Mouse (Mus musculus): ENCODE measurements around the gene Lmbr1l.
"Not testable (repeated sequence)": the region's sequence is repeated elsewhere in the genome, so short reads cannot be mapped to it uniquely, and the experiment has no call there.

The Lmbr1l gene

GRCm38 (mm10) chr15:98917538-98918498 lies at the start of gene Lmbr1l:
Lmbr1l (minus strand) TSS chr15:98918231.
- DNase-seq (ENCODE audit: low spot score in 2 of 2) = peak; percentile 99

GRCm38 (mm10) chr15:98959531-98959930 lies 41.5 kb upstream of the Lmbr1l start:
- no peak for DNase-seq (ENCODE audit: low spot score in 2 of 2)

- no peak for DNase-seq (ENCODE audit: low spot score in 2 of 2)
These were observed 40.9 kb upstream of the Lmbr1l start for GRCm38 (mm10) chr15:98958901-98959420.

DNA sequence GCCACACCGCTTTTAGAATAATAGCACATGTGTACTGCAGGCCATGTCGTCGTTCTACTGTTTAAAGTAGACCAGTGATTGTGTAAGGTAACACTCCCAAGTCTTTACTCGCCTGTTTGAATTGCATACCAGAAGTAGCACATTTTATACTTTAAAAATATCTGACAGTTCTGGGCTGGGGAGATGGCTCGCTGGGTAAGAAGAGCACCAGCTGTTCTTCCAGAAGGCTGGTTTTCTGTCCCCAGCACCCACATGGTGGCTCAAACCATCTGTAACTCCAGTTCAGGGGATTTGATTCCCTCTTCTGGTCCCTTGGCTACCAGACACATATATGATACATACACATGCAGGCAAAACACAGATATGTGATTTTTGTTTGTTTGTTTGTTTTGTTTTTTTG lies 39.4 kb upstream of the Lmbr1l start:
- no peak for DNase-seq (ENCODE audit: low spot score in 2 of 2)

GRCm38 (mm10) chr15:98956000-98956399 lies 38.0 kb upstream of the Lmbr1l start:
- DNase-seq (ENCODE audit: low spot score in 2 of 2) = no peak

DNA sequence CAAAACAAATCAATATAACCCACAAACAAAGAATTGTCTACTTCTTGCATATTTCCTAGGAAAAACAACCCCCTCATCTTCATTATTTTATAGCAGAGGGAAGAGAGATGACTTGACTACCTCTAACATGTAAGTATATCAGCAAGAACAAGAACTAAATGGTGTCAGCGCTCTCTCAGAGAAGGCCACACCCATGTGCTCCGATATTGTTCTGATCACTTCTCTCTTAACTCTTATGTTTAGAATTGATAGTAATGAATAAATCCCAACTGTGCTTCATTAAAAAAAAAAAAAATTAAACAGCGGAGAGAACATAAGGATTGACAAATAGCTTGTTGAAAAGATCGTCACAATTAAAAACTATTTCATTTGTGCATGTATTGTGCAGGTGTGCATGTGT lies 37.3 kb upstream of the Lmbr1l start:
- no peak for DNase-seq (ENCODE audit: low spot score in 2 of 2)

DNA sequence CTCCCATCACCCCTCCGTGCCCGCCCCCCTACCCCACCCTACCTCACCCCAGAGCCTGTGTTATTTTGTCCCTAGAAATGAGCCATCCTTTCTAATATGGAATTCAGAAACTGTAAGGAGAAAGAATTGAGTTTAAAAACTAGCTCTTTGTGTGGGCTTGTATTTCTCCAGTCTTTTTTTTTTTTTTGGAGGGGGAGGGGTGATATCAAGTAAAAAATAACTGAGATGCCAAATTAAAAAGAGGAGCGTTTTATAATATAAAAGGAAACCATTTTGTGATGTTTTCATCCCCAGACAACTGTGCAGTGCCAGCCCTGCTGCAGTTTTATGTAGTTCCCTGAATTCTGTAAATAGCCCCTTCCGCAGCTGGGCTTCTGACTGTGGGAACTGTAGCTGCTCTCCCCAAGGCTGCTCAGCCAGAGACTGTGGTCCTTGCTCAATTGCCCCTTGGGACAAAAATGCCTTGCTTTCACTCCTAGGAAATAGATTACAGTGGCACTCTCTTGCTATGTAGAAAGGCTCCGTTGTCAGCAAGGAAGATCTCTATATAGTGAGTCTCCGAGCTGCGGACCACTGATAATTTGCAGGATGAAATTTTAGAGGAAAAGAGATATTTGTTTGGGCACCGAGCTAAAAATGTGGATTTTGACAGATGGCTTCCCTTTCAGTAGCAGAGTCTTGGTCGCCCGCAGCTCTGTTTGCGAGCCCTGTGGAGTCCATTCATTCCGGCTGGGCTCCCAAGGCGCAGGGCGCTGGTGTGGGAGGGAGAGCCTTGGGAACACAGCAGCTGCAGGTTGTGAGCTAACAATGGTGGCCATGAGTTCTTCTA lies 36.6 kb upstream of the Lmbr1l start:
- DNase-seq (ENCODE audit: low spot score in 2 of 2) = peak; percentile 58 to 69

- DNase-seq (ENCODE audit: low spot score in 2 of 2) = peak; percentile 95 to 98
These were observed 35.6 kb upstream of the Lmbr1l start, which contains the start of the genes Gm49450 and Tuba1a for GRCm38 (mm10) chr15:98953401-98954356. Gm49450 (minus strand) TSS chr15:98953551. Tuba1a (minus strand) TSS chr15:98953703.

- DNase-seq (ENCODE audit: low spot score in 2 of 2) = no peak
These were observed 34.8 kb upstream of the Lmbr1l start for GRCm38 (mm10) chr15:98952751-98953400.

- DNase-seq (ENCODE audit: low spot score in 2 of 2) = no peak
These were observed 34.0 kb upstream of the Lmbr1l start for GRCm38 (mm10) chr15:98952063-98952455.

DNA sequence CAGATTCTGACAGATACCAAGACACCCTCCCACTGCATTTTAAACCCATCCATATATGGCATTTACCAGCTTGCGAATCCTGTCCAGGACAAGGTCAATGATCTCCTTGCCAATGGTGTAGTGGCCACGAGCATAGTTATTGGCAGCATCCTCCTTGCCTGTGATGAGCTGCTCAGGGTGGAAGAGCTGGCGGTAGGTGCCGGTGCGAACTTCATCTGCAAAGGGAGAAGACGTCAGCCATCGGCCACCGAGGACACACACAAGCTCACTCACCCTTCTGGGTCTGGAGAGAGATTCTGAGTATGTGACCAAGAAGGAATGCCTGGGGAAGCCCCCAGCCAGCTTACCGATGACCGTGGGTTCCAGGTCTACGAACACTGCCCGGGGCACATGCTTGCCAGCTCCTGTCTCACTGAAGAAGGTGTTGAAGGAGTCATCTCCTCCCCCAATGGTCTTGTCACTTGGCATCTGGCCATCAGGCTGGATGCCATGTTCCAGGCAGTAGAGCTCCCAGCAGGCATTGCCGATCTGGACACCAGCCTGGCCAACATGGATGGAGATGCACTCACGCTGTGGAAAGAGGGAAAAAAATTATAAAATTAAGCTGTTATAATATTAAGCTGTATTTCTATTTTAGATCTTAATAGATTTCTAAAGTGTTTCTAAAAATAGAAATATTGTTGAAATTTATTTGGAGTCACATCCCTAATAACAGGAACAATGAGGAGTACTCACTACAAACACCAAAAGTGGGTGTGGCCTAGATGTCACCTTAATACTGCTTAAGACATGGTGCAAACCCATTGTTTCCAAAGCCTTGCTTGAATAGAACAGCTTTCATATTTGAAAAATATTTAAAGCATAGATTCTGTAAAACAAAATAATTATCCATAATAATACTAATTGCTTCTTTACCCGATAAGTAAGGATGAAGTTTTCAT lies 33.4 kb upstream of the Lmbr1l start:
- DNase-seq (ENCODE audit: low spot score in 2 of 2) = not testable (repeated sequence)

- no peak for DNase-seq (ENCODE audit: low spot score in 2 of 2)
These were observed 31.5 kb upstream of the Lmbr1l start for GRCm38 (mm10) chr15:98949607-98949892.

DNA sequence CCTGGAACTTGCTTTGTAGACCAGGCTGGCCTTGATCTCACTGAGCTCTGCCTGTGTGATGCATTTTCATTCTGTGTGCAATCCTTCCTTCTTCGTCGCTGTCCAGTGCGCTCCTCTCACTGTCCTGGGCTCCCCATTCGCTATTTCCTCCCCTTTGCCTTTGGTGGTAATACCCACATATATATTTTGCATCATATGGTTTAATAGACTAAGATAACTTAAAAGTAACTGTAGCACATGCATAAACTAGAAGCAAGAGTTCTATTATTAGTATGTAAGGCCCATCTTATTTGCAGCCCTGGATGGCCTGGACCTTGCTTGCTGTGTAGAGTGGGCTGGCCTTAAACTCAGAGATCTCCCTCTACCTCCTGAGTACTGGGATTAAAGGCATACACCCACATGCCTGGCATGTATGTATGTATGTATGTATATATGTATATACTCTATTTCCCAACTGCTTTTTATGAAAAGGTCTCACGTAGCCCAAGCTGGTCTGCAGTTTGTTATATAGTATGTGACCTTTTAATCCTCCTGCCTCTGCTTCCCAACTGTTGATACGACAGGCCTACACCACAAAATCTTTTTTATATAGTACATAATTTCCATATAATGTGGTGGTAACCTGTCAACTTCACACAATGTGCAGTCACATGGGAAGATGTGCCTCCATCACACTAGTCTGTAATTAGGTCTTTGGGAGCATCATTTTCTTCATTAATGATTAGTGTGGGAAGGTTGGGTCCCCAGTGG lies 31.0 kb upstream of the Lmbr1l start:
- no peak for DNase-seq (ENCODE audit: low spot score in 2 of 2)

DNA sequence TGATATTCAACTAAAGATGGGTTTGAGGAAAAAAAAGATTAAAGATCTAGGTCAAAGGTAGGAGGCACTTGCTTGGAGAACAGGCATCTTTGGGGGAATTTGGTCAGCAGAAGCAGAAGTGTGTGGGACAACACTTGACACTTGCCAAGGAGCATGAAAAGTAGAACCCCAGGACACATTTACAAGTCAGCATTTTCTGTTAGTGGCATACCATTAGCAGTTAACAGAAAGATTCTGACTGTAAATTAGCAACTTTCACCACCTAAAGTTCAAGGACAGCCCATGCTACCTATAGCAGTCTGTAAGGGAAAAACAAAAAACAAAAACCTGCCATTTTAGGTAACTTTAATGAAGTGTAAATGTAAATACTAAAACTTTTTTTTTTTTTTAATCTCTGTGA lies 30.4 kb upstream of the Lmbr1l start:
- no peak for DNase-seq (ENCODE audit: low spot score in 2 of 2)

DNA sequence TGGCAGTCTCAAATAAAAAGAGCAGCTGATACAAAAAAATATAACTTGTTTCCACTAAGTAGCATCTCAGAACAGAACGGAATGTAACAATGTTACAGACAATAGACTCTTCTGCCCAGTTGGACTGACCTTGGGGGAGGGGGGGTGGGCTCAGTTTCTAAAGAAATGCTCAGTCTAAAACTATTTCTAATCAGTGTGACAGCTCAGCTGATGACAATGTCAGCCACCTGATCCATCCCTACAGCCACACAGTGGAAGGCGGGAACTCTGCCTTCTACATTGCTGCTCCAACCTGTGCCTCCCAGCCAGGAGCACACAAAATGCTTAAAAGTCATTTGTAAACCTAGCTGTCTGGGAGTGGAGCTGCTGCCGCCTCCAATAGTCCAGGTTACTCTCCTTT lies 29.9 kb upstream of the Lmbr1l start:
- no peak for DNase-seq (ENCODE audit: low spot score in 2 of 2)

DNA sequence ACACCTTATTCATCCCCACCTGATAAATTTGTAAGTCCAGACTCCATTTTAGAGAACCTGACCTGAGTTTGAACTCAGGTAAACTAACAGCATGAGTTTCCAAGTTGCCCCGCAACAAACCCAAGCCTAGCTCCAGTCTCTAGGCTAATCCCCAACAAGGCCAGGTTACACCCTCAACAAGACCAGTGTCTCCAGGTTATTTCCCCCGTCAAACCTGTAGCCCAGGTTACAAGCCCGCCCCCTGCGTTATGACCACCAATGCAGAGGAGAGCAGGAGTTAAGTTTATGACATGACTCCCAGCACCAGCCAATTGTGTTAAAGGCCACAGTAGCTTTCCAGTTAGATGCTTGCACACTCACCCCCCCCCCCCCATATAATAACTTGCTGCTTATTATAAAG lies 25.1 kb upstream of the Lmbr1l start:
- DNase-seq (ENCODE audit: low spot score in 2 of 2) = no peak

DNA sequence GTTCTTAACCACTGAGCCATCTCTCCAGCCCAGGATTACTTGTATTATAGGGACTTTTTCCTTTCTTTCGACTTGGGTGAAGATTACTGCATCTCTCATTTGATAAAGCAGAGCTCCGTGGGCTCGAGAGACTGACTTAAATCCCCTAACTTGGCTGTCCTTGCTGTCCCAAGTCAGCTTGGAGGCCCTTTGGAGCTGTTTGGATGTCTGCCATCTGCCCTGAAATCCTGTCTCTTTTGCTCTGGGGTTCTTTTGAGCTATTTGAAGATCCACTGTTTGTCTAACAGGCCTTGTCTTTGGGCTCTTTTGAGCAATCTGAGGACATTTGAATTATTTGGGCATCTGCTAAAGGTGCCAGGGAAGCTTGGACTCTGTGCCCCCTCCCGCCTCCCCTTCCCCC lies 24.1 kb upstream of the Lmbr1l start:
- DNase-seq (ENCODE audit: low spot score in 2 of 2) = no peak

- no peak for DNase-seq (ENCODE audit: low spot score in 2 of 2)
These were observed 23.5 kb upstream of the Lmbr1l start for GRCm38 (mm10) chr15:98941539-98941938.

DNA sequence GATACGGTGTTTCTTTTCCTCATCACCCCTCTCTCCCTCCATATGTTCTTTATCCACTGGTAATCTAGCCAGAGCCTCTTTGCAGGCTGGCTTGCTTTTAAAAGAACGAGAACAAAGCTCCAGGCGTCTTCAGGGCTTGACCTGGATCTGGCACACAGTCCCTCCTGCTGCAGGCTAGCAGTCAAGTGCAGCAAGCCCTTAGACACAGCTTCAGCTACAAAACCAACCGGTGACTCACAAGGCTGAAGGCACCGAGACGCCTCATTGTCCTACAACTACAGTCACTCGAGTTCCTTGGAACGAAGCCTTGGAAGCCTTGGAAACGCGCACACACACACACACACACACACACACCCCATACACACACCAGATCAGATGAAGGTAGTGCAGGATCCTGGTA lies 22.8 kb upstream of the Lmbr1l start:
- no peak for DNase-seq (ENCODE audit: low spot score in 2 of 2)
